Mouse (Mus musculus) left cerebral cortex, postnatal 4 days (tissue): ENCODE data around the gene 1810055G02Rik. TPM values are rescaled to one million over a fixed set of nuclear protein-coding genes. Genes with fewer than 3 reads are reported as not detected.

Experiments used
- DNase-seq: peaks from one replicate; pipeline ENCODE4 v3.0.0-alpha.2; 2022
- intact Hi-C: fragments of 180-260 bp; cut with DNase I; formaldehyde crosslinking; loops from one replicate; pipeline ENCODE4 v1.15.1; 2025
- total RNA-seq, 2 experiments: library from RNA; stranded (reverse); gene quantifications; 2 replicates each; pipeline ENCODE4 v1.2.3; 2021

The 1810055G02Rik gene
- total RNA-seq, 2 experiments from 2014 or later: 38.8 to 40.6 TPM

- no peak for DNase-seq
- intact Hi-C loops: no loop called here
Measured at GRCm38 (mm10) chr19:3730781-3731646, 22.9 kb downstream of the 1810055G02Rik start.

GRCm38 (mm10) chr19:3736001-3736400 is 27.9 kb downstream of the 1810055G02Rik start:
- no peak for DNase-seq
- intact Hi-C loops: no loop called here

GRCm38 (mm10) chr19:3739650-3740049 is 31.6 kb downstream of the 1810055G02Rik start:
- DNase-seq: no peak

GRCm38 (mm10) chr19:3742716-3743115 is 34.6 kb downstream of the 1810055G02Rik start:
- intact Hi-C loops: no loop called here

More at GRCm38 (mm10) chr19:3739650-3740049, 31.6 kb downstream of the 1810055G02Rik start:
- intact Hi-C loops: no loop called here

GRCm38 (mm10) chr19:3743362-3743761 is 35.3 kb downstream of the 1810055G02Rik start:
- intact Hi-C loops: no loop called here
- no peak for DNase-seq

More at GRCm38 (mm10) chr19:3742716-3743115, 34.6 kb downstream of the 1810055G02Rik start:
- peak; percentile 66 for DNase-seq

GRCm38 (mm10) chr19:3743851-3744512 is 35.9 kb downstream of the 1810055G02Rik start:
- intact Hi-C loops: no loop called here

GRCm38 (mm10) chr19:3752621-3753239 is 44.6 kb downstream of the 1810055G02Rik start:
- no peak for DNase-seq
- intact Hi-C loops: no loop called here

More at GRCm38 (mm10) chr19:3743851-3744512, 35.9 kb downstream of the 1810055G02Rik start:
- peak; percentile 62 for DNase-seq

GRCm38 (mm10) chr19:3753240-3753633 is 45.1 kb downstream of the 1810055G02Rik start:
- intact Hi-C loops: no loop called here
- DNase-seq: no peak

GRCm38 (mm10) chr19:3753738-3754137 is 45.6 kb downstream of the 1810055G02Rik start:
- no peak for DNase-seq
- intact Hi-C loops: no loop called here

GRCm38 (mm10) chr19:3757861-3758260 is 49.8 kb downstream of the 1810055G02Rik start:
- intact Hi-C loops: no loop called here
- DNase-seq: no peak

- intact Hi-C loops: no loop called here
- peak; percentile 27 for DNase-seq
Measured at GRCm38 (mm10) chr19:3765221-3765820, 57.2 kb downstream of the 1810055G02Rik start.

- intact Hi-C loops: no loop called here
- DNase-seq: no peak
Measured at GRCm38 (mm10) chr19:3766378-3766777, 58.3 kb downstream of the 1810055G02Rik start.

- intact Hi-C loops: no loop called here
- DNase-seq: peak; percentile 57
Measured at GRCm38 (mm10) chr19:3767276-3767780, 59.2 kb downstream of the 1810055G02Rik start, which contains the start of gene Kmt5b. Gene Kmt5b, plus strand, starts transcription at chr19:3767421.

Other genes with a start within 250 kb of the 1810055G02Rik start
- 100 to 1,000 TPM; 100 to 113 TPM for gene Ppp6r3, start 132.5 kb upstream of the 1810055G02Rik start, total RNA-seq
- 10 to 100 TPM; 11.9 to 13.2 TPM for gene Lrp5, start 21.7 kb upstream of the 1810055G02Rik start, total RNA-seq
- 10 to 100 TPM; 89.1 to 90.7 TPM for gene Kmt5b, start 59.1 kb downstream of the 1810055G02Rik start, total RNA-seq
- gene Chka, start 143.5 kb downstream of the 1810055G02Rik start, total RNA-seq: 100 to 1,000 TPM in 1 of 2 experiments, 10 to 100 TPM in 1; 88.7 to 104 TPM
- 10 to 100 TPM; 24.0 to 27.9 TPM for gene Tcirg1, start 198.8 kb downstream of the 1810055G02Rik start, total RNA-seq
- gene Ndufs8, start 204.5 kb downstream of the 1810055G02Rik start, total RNA-seq: 100 to 1,000 TPM in 1 of 2 experiments, 10 to 100 TPM in 1; 94.0 to 102 TPM
- 1 to 10 TPM; 1.5 to 1.9 TPM for gene Aldh3b1, start 221.5 kb downstream of the 1810055G02Rik start, total RNA-seq
- gene Unc93b1, start 226.9 kb downstream of the 1810055G02Rik start, total RNA-seq: 1 to 10 TPM; 6.4 to 8.9 TPM